Mouse (Mus musculus): Measurements from ENCODE around the gene Akap7.

Akap7 gene

DNA sequence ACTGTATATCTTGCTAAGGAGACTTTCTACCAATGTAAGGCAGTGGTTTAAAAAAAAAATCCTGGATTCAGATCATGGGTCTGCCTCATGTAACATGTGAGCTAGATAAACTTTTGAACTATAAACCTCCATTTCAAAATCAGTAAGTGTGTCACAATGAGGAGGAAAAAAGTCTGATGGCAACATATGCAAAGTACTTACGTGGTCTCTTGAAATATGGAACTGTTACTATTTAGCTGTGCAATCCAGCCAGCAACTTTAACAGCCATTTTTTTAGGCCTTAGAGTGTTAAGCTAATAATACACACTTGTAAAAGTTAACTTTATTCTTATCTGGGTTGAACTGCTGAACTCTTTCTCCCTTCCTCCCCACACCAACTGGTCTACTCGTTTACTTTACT lies 181.6 kb downstream of the Akap7 start:
- DNase-seq (ENCODE audit: low read depth), result no peak

GRCm38 (mm10) chr10:25120871-25121554 lies 186.7 kb downstream of the Akap7 start:
- DNase-seq (ENCODE audit: low read depth), result no peak

Data from c-Kit-positive CD71-positive TER-119-negative erythroid progenitor cells, embryonic 14.5 days (primary cell).